20 mouse cellular contexts compared by ENCODE assay signal in the genomic region with DNA sequence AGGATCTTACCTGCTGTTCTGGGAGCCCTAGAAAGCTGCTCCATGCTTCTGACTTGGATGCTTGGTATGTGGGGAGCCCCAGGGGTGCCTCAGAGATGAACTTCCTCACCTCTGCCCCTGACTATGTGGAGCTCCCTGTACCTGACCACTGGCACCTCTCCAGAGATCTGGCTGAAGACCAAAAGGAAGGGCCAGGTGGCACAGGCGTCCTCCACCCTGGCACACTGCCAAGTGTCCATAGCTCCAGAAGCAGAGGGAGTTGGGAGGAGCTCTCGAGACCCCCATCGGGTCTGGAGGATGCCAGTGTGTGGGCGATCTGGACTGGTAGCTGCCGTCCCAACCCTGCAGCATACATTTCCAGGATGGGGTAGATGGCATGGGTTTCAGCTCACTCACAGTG. TPM values are rescaled to one million over a fixed set of nuclear protein-coding genes. Genes with fewer than 3 reads are reported as not detected.
DNase-seq lines count a peak whose midpoint lies in the region; ATAC-seq lines count a peak whose summit lies in the region.
"Had no signal": no experiment of that assay in that cellular context is flagged by ENCODE, and none has a peak within 500 bp of the region (broad histone marks: within the 10 kb centered on the region; RNA-seq: fewer than 3 reads in every experiment).

No protein-coding gene starts in this region.

- no peak for ATAC-seq in cerebellum, adult (ENCODE audit: insufficient number of reproducible peaks, low FRiP score, low TSS enrichment)
- ATAC-seq in megakaryocyte-erythroid progenitor cell, adult 5-6 weeks (replicated peaks; ENCODE audit: low FRiP score, low TSS enrichment, poor library complexity, severe bottlenecking) = no peak
- ATAC-seq: forebrain, embryonic 15.5 days; hindbrain, postnatal 0 days; intestine, embryonic 16.5 days; midbrain, embryonic 15.5 days had no signal

- peak; percentile 42 for DNase-seq in cerebellum, adult 11 months
- DNase-seq in lung, postnatal 10 days = peak; percentile 32
- no peak for DNase-seq in lung, postnatal 25 days (ENCODE audit: low spot score)
- DNase-seq in cerebellum, adult 18-20 months = peak; percentile 44 to 60
- DNase-seq in cerebellum, postnatal 14 days = peak; percentile 85 to 88
- no peak for DNase-seq in embryo, embryonic 10 days (ENCODE audit: low spot score)
- DNase-seq: adrenal gland, postnatal 25 days; gastrocnemius, postnatal 25 days; heart, adult 18-20 months; heart, postnatal 14 days; liver, embryonic 13.5 days; right cerebral cortex, postnatal 25 days; thymus, adult 18-20 months; thymus, postnatal 4 days had no signal

RNA-seq across cellular contexts. Expression of a gene that starts 0.5 kb away (rescaled TPM):
- total RNA-seq in megakaryocyte-erythroid progenitor cell, adult 5-6 weeks (2014; fragmentation: Nextera tagmentation) = 8.0 and 10.7 TPM in 2 replicates
- 1.5 and 4.7 TPM in 2 replicates for total RNA-seq in megakaryocyte-erythroid progenitor cell, adult 5-6 weeks (2017)

RNA-seq across cellular contexts. Expression of a gene that starts 6.4 kb away (rescaled TPM):
- total RNA-seq in megakaryocyte-erythroid progenitor cell, adult 5-6 weeks (2014; fragmentation: Nextera tagmentation) = 1.3 and 3.8 TPM in 2 replicates
- total RNA-seq in megakaryocyte-erythroid progenitor cell, adult 5-6 weeks (2017) = 0.30 TPM in 1 of 2 replicates, not detected in the other

RNA-seq across cellular contexts. Expression of a gene that starts 6.4 kb away (rescaled TPM):
- total RNA-seq in megakaryocyte-erythroid progenitor cell, adult 5-6 weeks (2014; fragmentation: Nextera tagmentation) = 11.9 and 30.3 TPM in 2 replicates
- 4.2 and 15.8 TPM in 2 replicates for total RNA-seq in megakaryocyte-erythroid progenitor cell, adult 5-6 weeks (2017)

Comparison
In these comparisons a context has a peak if more than half of its experiments do, and no peak if none do; other contexts are left out.
1. DNase-seq: peak in cerebellum, adult 11 months (single experiment), lung, postnatal 10 days (single experiment), cerebellum, adult 18-20 months (2 of 2) and cerebellum, postnatal 14 days (2 of 2); none in lung, postnatal 25 days (single experiment) and embryo, embryonic 10 days (single experiment).